Mouse (Mus musculus): ENCODE results near the gene Pgam2.

DNA sequence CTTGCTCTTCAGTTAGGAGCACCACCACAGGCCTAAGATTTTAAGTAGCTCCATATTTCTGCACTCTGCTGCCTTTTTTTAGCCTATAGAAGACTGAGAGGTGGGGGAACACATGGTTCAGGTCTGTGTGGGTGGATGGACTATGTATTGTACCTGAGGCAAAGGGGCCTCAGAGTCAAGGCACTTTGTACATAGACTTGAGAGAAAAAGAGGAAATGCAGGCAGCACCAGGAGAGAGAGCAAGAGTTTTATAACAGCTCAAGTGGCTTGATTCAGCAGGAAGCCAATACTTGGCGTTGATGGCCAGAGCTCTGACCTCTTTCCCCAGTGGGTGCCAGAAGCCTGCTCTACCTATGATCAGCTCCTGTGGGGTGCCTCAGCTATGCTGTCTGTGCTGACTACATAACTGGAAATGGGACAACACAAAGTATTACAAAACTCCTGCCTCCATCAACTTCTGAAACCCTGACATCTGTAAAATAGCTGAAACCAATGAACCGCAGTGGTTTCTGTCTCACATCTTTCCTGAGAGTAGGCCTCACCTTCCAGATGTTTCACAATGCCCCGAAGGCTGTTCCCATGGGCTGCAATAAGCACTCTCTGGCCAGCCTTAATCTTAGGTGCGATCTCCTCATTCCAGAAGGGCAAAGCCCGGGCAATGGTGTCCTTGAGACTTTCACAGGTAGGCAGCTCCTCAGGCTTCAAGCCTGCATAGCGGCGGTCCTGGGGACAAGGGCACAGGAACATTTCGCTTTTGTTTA lies 896 bp downstream of the Pgam2 start:
- TF ChIP-seq CTCF (IDR thresholded peaks at IDR 0.05; ENCODE audit: low read depth) (no peak), EP300 (IDR thresholded peaks at IDR 0.05; ENCODE audit: low read depth) (0 out of 2 replicates have a peak, but pooled peaks have one; percentile 5)

All from heart, postnatal 0 days (tissue).